Comparison of ENCODE assay signal across 16 mouse cellular contexts in genomic region chr5:142332744-142333143, GRCm38 (mm10).
"Had no signal": no experiment of that assay in that cellular context is flagged by ENCODE, and none has a peak within 500 bp of the region (broad histone marks: within the 10 kb centered on the region; RNA-seq: fewer than 3 reads in every experiment).

No protein-coding gene starts in this region.

- H3K9me3 ChIP-seq: neural tube, embryonic 12.5 days; neural tube, embryonic 13.5 days; neural tube, embryonic 15.5 days; stomach, embryonic 15.5 days had no signal

- H3K36me3 ChIP-seq: neural tube, embryonic 12.5 days; neural tube, embryonic 13.5 days; neural tube, embryonic 15.5 days; stomach, embryonic 15.5 days had no signal

- H3K4me3 ChIP-seq: neural tube, embryonic 12.5 days; neural tube, embryonic 13.5 days; neural tube, embryonic 15.5 days; stomach, embryonic 15.5 days had no signal

- H3K27me3 ChIP-seq: neural tube, embryonic 12.5 days; neural tube, embryonic 13.5 days; neural tube, embryonic 15.5 days; stomach, embryonic 15.5 days had no signal

- DNase-seq: retina, postnatal 1 day; right cerebral cortex, adult 18-20 months; right cerebral cortex, postnatal 14 days; right cerebral cortex, postnatal 25 days; right cerebral cortex, postnatal 4 days; spleen, adult 18-20 months; thymus, adult 18-20 months; thymus, adult 2 months; thymus, postnatal 14 days; thymus, postnatal 25 days; thymus, postnatal 36 days; thymus, postnatal 4 days had no signal

- H3K9ac ChIP-seq: neural tube, embryonic 12.5 days; neural tube, embryonic 13.5 days; neural tube, embryonic 15.5 days; stomach, embryonic 15.5 days had no signal

- H3K4me1 ChIP-seq: neural tube, embryonic 12.5 days; neural tube, embryonic 13.5 days; neural tube, embryonic 15.5 days; stomach, embryonic 15.5 days had no signal

- H3K27ac ChIP-seq: neural tube, embryonic 12.5 days; neural tube, embryonic 13.5 days; neural tube, embryonic 15.5 days; stomach, embryonic 15.5 days had no signal

- H3K4me2 ChIP-seq: neural tube, embryonic 12.5 days; neural tube, embryonic 13.5 days; neural tube, embryonic 15.5 days; stomach, embryonic 15.5 days had no signal
